Mouse (Mus musculus) kidney, postnatal 0 days (tissue): ENCODE data around the gene Fbxo11. TPM values are rescaled to one million over a fixed set of nuclear protein-coding genes. Genes with fewer than 3 reads are reported as not detected.
"Not testable (repeated sequence)": the region's sequence is repeated elsewhere in the genome, so short reads cannot be mapped to it uniquely, and the experiment has no call there.

Experiments
- ATAC-seq: fragments of 200-750 bp; cut with Nextera tagmentation; replicated peaks from 2 replicates; pipeline ENCODE4 v1.8.0; 2017; ENCODE audit warnings: low read depth, moderate number of reproducible peaks, moderate TSS enrichment, moderate library complexity; ENCODE audit not compliant: low FRiP score
- DNase-seq: peaks from one replicate; pipeline ENCODE4 v3.0.0-alpha.2; 2016; ENCODE audit warnings: low spot score
- H3K27ac ChIP-seq: fragments of 300-500 bp; sonication (generic); 2 replicates; pipeline ENCODE4 v1.5.1; 2014; ENCODE audit warnings: mild to moderate bottlenecking
- H3K27me3 ChIP-seq: fragments of 300-500 bp; sonication (generic); 2 replicates; pipeline ENCODE4 v1.6.1; 2014; ENCODE audit warnings: low read length, mixed read lengths; ENCODE audit not compliant: insufficient read depth
- H3K36me3 ChIP-seq: fragments of 300-500 bp; sonication (generic); 2 replicates; pipeline ENCODE4 v1.6.1; 2014; ENCODE audit warnings: low read length, mixed read lengths; ENCODE audit not compliant: insufficient read depth
- H3K4me1 ChIP-seq: fragments of 300-500 bp; sonication (generic); replicated peaks from 2 replicates; pipeline ENCODE4 v1.6.1; 2014; ENCODE audit warnings: antibody characterized with exemption, low read length, mixed read lengths; ENCODE audit not compliant: insufficient read depth
- H3K4me2 ChIP-seq: fragments of 300-500 bp; sonication (generic); 2 replicates; pipeline ENCODE4 v1.6.1; 2014; ENCODE audit warnings: mild to moderate bottlenecking, low read length, moderate library complexity, mixed read lengths
- H3K4me3 ChIP-seq: fragments of 300-500 bp; sonication (generic); replicated peaks from 2 replicates; pipeline ENCODE4 v1.5.1; 2014; ENCODE audit warnings: low read depth, low read length
- H3K9ac ChIP-seq: fragments of 300-500 bp; sonication (generic); 2 replicates; pipeline ENCODE4 v1.6.1; 2014; ENCODE audit warnings: low read depth, low read length
- H3K9me3 ChIP-seq: fragments of 300-500 bp; sonication (generic); replicated peaks from 2 replicates; pipeline ENCODE4 v1.6.1; 2016; ENCODE audit warnings: low read length, inconsistent platforms, mixed read lengths
- CTCF ChIP-seq: IDR thresholded peaks from 2 replicates; pipeline ENCODE4 v1.5.1; 2016; ENCODE audit warnings: antibody characterized with exemption, low read depth, mild to moderate bottlenecking, moderate library complexity
- WGBS: fragments of 180-500 bp; shearing (Covaris S2); extraction: QIAGEN DNeasy Blood & Tissue Kit; methylation state at CpG from one replicate; pipeline ENCODE4 v1.1.7; 2014; 5-methylcytosine and 5-hydroxymethylcytosine counted together
- polyA plus RNA-seq: library from polyadenylated mRNA; unstranded; fragments of >200 nt; fragmentation: Nextera tagmentation; extraction: Ambion mirVana; gene quantifications from 2 replicates; pipeline ENCODE4 v1.2.1, GENCODE M21; 2015

The Fbxo11 gene
- polyA plus RNA-seq, 1 experiment from 2014 or later, result 16.2 TPM

GRCm38 (mm10) chr17:87992154-87992553 lies 72.9 kb downstream of the Fbxo11 start:
- no peaks in the 10 kb centered on the region for H3K9me3 ChIP-seq
- H3K4me1 ChIP-seq, result no peaks in the 10 kb centered on the region
- H3K9ac ChIP-seq, result no peak overlapping the region
- H3K4me2 ChIP-seq, result no peak overlapping the region
- H3K27ac ChIP-seq, result no peak overlapping the region
- 91% methylated on average over 3 of the region's 3 CpGs for WGBS
- no peak for TF ChIP-seq CTCF
- no peak for DNase-seq
- no peak overlapping the region for H3K4me3 ChIP-seq
- peaks cover 47% of the 10 kb centered on the region for H3K36me3 ChIP-seq
- no peaks in the 10 kb centered on the region for H3K27me3 ChIP-seq
- ATAC-seq, result no peak

- 79% methylated on average over 6 of the region's 6 CpGs for WGBS
Observed at GRCm38 (mm10) chr17:87987507-87987906, 77.6 kb downstream of the Fbxo11 start.

GRCm38 (mm10) chr17:87985916-87986315 lies 79.2 kb downstream of the Fbxo11 start:
- H3K36me3 ChIP-seq, result peaks cover 35% of the 10 kb centered on the region; the same call in 1 of the 2 replicates
- H3K4me1 ChIP-seq, result no peaks in the 10 kb centered on the region
- no peak overlapping the region for H3K27ac ChIP-seq
- 75% methylated on average over 8 of the region's 8 CpGs for WGBS
- TF ChIP-seq CTCF, result no peak
- no peaks in the 10 kb centered on the region for H3K27me3 ChIP-seq
- no peak for DNase-seq
- H3K9ac ChIP-seq, result no peak overlapping the region
- no peaks in the 10 kb centered on the region for H3K9me3 ChIP-seq
- H3K4me3 ChIP-seq, result no peak overlapping the region
- H3K4me2 ChIP-seq, result no peak overlapping the region
- no peak for ATAC-seq

More at GRCm38 (mm10) chr17:87987507-87987906, 77.6 kb downstream of the Fbxo11 start:
- Histone ChIP-seq H3K4me3 (no peak overlapping the region), H3K27me3 (no peaks in the 10 kb centered on the region), H3K9ac (no peak overlapping the region), H3K4me1 (no peaks in the 10 kb centered on the region), H3K27ac (no peak overlapping the region), H3K9me3 (no peaks in the 10 kb centered on the region), H3K36me3 (peaks cover 43% of the 10 kb centered on the region), H3K4me2 (no peak overlapping the region)
- no peak for ATAC-seq
- no peak for DNase-seq
- no peak for TF ChIP-seq CTCF

GRCm38 (mm10) chr17:87984440-87985214 lies 80.5 kb downstream of the Fbxo11 start:
- no peak overlapping the region for H3K9ac ChIP-seq
- H3K36me3 ChIP-seq, result peaks cover 30% of the 10 kb centered on the region; the same call in 1 of the 2 replicates
- no peaks in the 10 kb centered on the region for H3K4me1 ChIP-seq
- no peak for DNase-seq
- H3K4me3 ChIP-seq, result no peak overlapping the region
- H3K9me3 ChIP-seq, result no peaks in the 10 kb centered on the region
- no peaks in the 10 kb centered on the region for H3K27me3 ChIP-seq
- ATAC-seq, result no peak
- 90% methylated on average over 20 of the region's 20 CpGs for WGBS
- no peak for TF ChIP-seq CTCF
- no peak overlapping the region for H3K27ac ChIP-seq
- no peak overlapping the region for H3K4me2 ChIP-seq

GRCm38 (mm10) chr17:87983313-87983712 lies 81.8 kb downstream of the Fbxo11 start:
- DNase-seq, result peak; percentile 34
- 38% methylated on average over 4 of the region's 4 CpGs for WGBS
- no peak overlapping the region for H3K27ac ChIP-seq

GRCm38 (mm10) chr17:87982112-87982511 lies 83.0 kb downstream of the Fbxo11 start:
- Histone ChIP-seq H3K9ac (no peak overlapping the region), H3K27ac (no peak overlapping the region), H3K4me3 (no peak overlapping the region), H3K4me1 (no peaks in the 10 kb centered on the region), H3K4me2 (no peak overlapping the region), H3K36me3 (peaks cover 18% of the 10 kb centered on the region; the same call in 1 of the 2 replicates), H3K27me3 (no peaks in the 10 kb centered on the region), H3K9me3 (no peaks in the 10 kb centered on the region)
- TF ChIP-seq CTCF, result peak; percentile 54
- WGBS, result 86% methylated on average over 3 of the region's 3 CpGs
- ATAC-seq (no peak), DNase-seq (no peak)

More at GRCm38 (mm10) chr17:87983313-87983712, 81.8 kb downstream of the Fbxo11 start:
- Histone ChIP-seq H3K4me3 (no peak overlapping the region), H3K9ac (no peak overlapping the region), H3K4me1 (no peaks in the 10 kb centered on the region), H3K4me2 (no peak overlapping the region), H3K36me3 (peaks cover 24% of the 10 kb centered on the region; the same call in 1 of the 2 replicates), H3K9me3 (no peaks in the 10 kb centered on the region), H3K27me3 (no peaks in the 10 kb centered on the region)
- no peak for TF ChIP-seq CTCF
- no peak; the same call in 1 of the 2 replicates for ATAC-seq

- H3K4me2 ChIP-seq, H3K9ac ChIP-seq, H3K27me3 ChIP-seq, DNase-seq, H3K4me3 ChIP-seq, H3K27ac ChIP-seq, ATAC-seq, H3K4me1 ChIP-seq, H3K9me3 ChIP-seq: not testable (repeated sequence)
- peaks cover 12% of the 10 kb centered on the region; the same call in 1 of the 2 replicates for H3K36me3 ChIP-seq
- WGBS, result 90% methylated on average over 1 of the region's 1 CpGs
Observed at GRCm38 (mm10) chr17:87979696-87980095, 85.4 kb downstream of the Fbxo11 start.

GRCm38 (mm10) chr17:87976927-87977326 lies 88.2 kb downstream of the Fbxo11 start:
- not testable (repeated sequence) for H3K4me2 ChIP-seq, H3K4me1 ChIP-seq, DNase-seq, H3K27ac ChIP-seq, ATAC-seq, H3K4me3 ChIP-seq, H3K9ac ChIP-seq, H3K9me3 ChIP-seq, H3K36me3 ChIP-seq, H3K27me3 ChIP-seq
- 92% methylated on average over 4 of the region's 4 CpGs for WGBS
